Comparison of ENCODE assay signal across 9 mouse cellular contexts in genomic region chr11:82514526-82515144, GRCm38 (mm10).
DNase-seq lines count a peak whose midpoint lies in the region; ATAC-seq and TF ChIP-seq lines count a peak whose summit lies in the region.
"Had no signal": no experiment of that assay in that cellular context is flagged by ENCODE, and none has a peak within 500 bp of the region (broad histone marks: within the 10 kb centered on the region; RNA-seq: fewer than 3 reads in every experiment).

No protein-coding gene starts in this region.

- H3K79me2 ChIP-seq in heart, adult 2 months (replicated peaks; ENCODE audit: control insufficient read depth, insufficient read depth, low read length), result no peaks in the 10 kb centered on the region

- ATAC-seq in stomach, postnatal 0 days (ENCODE audit: low FRiP score, low TSS enrichment), result no peak

- no peaks in the 10 kb centered on the region for H3K4me1 ChIP-seq in heart, adult 2 months (ENCODE audit: control insufficient read depth, insufficient read depth, low read length)
- H3K4me1 ChIP-seq in stomach, postnatal 0 days (replicated peaks; ENCODE audit: control insufficient read depth, insufficient read depth), result no peaks in the 10 kb centered on the region

- TF ChIP-seq POLR2A in heart, adult 2 months (IDR thresholded peaks at IDR 0.05; ENCODE audit: insufficient read depth, low read depth, low read length), result no peak

- no peak overlapping the region for H3K4me3 ChIP-seq in heart, adult 2 months
- H3K4me3 ChIP-seq in stomach, postnatal 0 days (ENCODE audit: low read depth, low read length), result no peak overlapping the region
- H3K4me3 ChIP-seq in left cerebral cortex, adult 2 months, result no peak overlapping the region

- H3K36me3 ChIP-seq in heart, adult 2 months (ENCODE audit: control insufficient read depth, insufficient read depth, low read length), result no peaks in the 10 kb centered on the region
- H3K36me3 ChIP-seq in stomach, postnatal 0 days (ENCODE audit: control insufficient read depth, insufficient read depth, low read length), result no peaks in the 10 kb centered on the region

- no peak for TF ChIP-seq EP300 in heart, adult 2 months (IDR thresholded peaks at IDR 0.05; ENCODE audit: insufficient read depth, low read depth, low read length)
- no peak for TF ChIP-seq EP300 in stomach, postnatal 0 days (optimal IDR thresholded peaks at IDR 0.05)

- H3K9me3 ChIP-seq in stomach, postnatal 0 days (ENCODE audit: control insufficient read depth, low read length), result no peaks in the 10 kb centered on the region

- no peak overlapping the region for H3K9ac ChIP-seq in heart, adult 2 months (ENCODE audit: low read depth, low read length)
- no peak overlapping the region for H3K9ac ChIP-seq in stomach, postnatal 0 days (ENCODE audit: low read length)
- H3K9ac ChIP-seq: liver, embryonic 14.5 days had no signal

- intact Hi-C loops in heart, postnatal 10 days (cut with DNase I), result no loop called here
- intact Hi-C loops in heart, adult 2 months (cut with DNase I), result no loop called here
- intact Hi-C loops in left cerebral cortex, adult 2 months (cut with DNase I), result no loop called here

- no peak overlapping the region for H3K27ac ChIP-seq in heart, adult 2 months
- no peak overlapping the region for H3K27ac ChIP-seq in stomach, postnatal 0 days (replicated peaks)
- H3K27ac ChIP-seq in left cerebral cortex, adult 2 months, result no peak overlapping the region
- H3K27ac ChIP-seq: liver, embryonic 14.5 days had no signal

- no peaks in the 10 kb centered on the region for H3K27me3 ChIP-seq in heart, adult 2 months (ENCODE audit: control insufficient read depth, insufficient read depth, low read length)
- H3K27me3 ChIP-seq in stomach, postnatal 0 days (ENCODE audit: control insufficient read depth, insufficient read depth, low read length), result no peaks in the 10 kb centered on the region

- peak; percentile 31 to 58 for DNase-seq in heart, postnatal 10 days
- DNase-seq in heart, adult 2 months, result no peak
- DNase-seq in ovary, postnatal 14 days (ENCODE audit: low spot score), result peak; percentile 15
- no peak for DNase-seq in ovary, postnatal 36 days (ENCODE audit: low spot score)
- peak; percentile 73 for DNase-seq in embryo, embryonic 11 days
- DNase-seq in stomach, postnatal 0 days (ENCODE audit: low spot score), result peak; percentile 20
- DNase-seq in left cerebral cortex, adult 2 months (ENCODE audit: extremely low spot score in 1 of 2, low spot score in 2 of 2), result no peak
- DNase-seq in layer of hippocampus, adult 11-12 months (ENCODE audit: low spot score), result no peak

- WGBS in heart, adult 2 months, result 93% methylated on average over 4 of the region's 4 CpGs
- WGBS in stomach, postnatal 0 days, result 81% methylated on average over 4 of the region's 4 CpGs

- H3K4me2 ChIP-seq in stomach, postnatal 0 days (replicated peaks; ENCODE audit: low read depth), result no peak overlapping the region

- TF ChIP-seq CTCF in heart, adult 2 months (IDR thresholded peaks at IDR 0.05), result no peak
- TF ChIP-seq CTCF in stomach, postnatal 0 days (IDR thresholded peaks at IDR 0.05; ENCODE audit: low read depth), result no peak
- TF ChIP-seq CTCF in left cerebral cortex, adult 2 months (IDR thresholded peaks at IDR 0.05), result no peak

Comparison
In these comparisons a context has a peak if more than half of its experiments do, and no peak if none do; other contexts are left out.
1. DNase-seq: peak in heart, postnatal 10 days (2 of 2), ovary, postnatal 14 days (single experiment), embryo, embryonic 11 days (single experiment) and stomach, postnatal 0 days (single experiment); none in heart, adult 2 months (0 of 2), ovary, postnatal 36 days (single experiment), left cerebral cortex, adult 2 months (0 of 2) and layer of hippocampus, adult 11-12 months (single experiment).